Mouse (Mus musculus): ENCODE data around the gene Gm20532. TPM values are rescaled to one million over a fixed set of nuclear protein-coding genes. Genes with fewer than 3 reads are reported as not detected.

The Gm20532 gene
- polyA plus RNA-seq, 1 experiment from 2014 or later: not detected

GRCm38 (mm10) chr2:26566221-26566620 lies 20.2 kb upstream of the Gm20532 start:
- 21% methylated on average over 4 of the region's 4 CpGs for WGBS
- Histone ChIP-seq H3K4me2 (ENCODE audit: low read length) (no peak overlapping the region), H3K4me3 (ENCODE audit: low read length) (no peak overlapping the region), H3K9me3 (ENCODE audit: control insufficient read depth, low read length) (no peaks in the 10 kb centered on the region), H3K9ac (ENCODE audit: low read depth, low read length) (no peak overlapping the region), H3K4me1 (ENCODE audit: control insufficient read depth, insufficient read depth, low read depth, low read length) (no peaks in the 10 kb centered on the region; the same call in 1 of the 2 replicates), H3K27me3 (replicated peaks; ENCODE audit: control insufficient read depth, insufficient read depth, low read length) (no peaks in the 10 kb centered on the region), H3K36me3 (ENCODE audit: control insufficient read depth, insufficient read depth, low read length) (no peaks in the 10 kb centered on the region), H3K27ac (ENCODE audit: low read depth, low read length) (no peak overlapping the region)
- ATAC-seq: peak; percentile 53; the same call in 1 of the 2 replicates

DNA sequence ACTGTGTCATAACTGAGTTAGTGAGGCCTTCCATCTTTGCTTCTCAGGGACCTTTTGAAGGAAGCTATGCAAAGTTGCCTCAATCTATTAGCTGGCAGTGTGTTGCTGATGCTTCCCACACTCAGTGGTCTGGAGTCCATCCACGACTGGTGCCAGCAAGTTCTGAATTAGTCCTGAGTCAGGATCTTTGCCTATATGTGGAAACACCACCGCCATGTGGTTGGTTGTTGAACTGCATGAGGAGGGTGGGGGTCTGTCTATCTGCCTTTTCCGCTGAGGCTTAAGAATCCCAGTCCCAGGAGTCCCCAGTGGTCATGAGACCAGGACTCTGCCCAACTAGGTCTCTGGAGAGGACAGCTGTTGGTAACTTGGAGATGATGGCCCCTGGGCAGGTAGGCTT lies 16.4 kb upstream of the Gm20532 start:
- Histone ChIP-seq H3K9me3 (ENCODE audit: control insufficient read depth, low read length) (no peaks in the 10 kb centered on the region), H3K4me1 (ENCODE audit: control insufficient read depth, insufficient read depth, low read depth, low read length) (peaks cover 9% of the 10 kb centered on the region; the same call in 1 of the 2 replicates), H3K27ac (ENCODE audit: low read depth, low read length) (no peak overlapping the region), H3K4me2 (ENCODE audit: low read length) (no peak overlapping the region), H3K4me3 (ENCODE audit: low read length) (no peak overlapping the region), H3K36me3 (ENCODE audit: control insufficient read depth, insufficient read depth, low read length) (no peaks in the 10 kb centered on the region), H3K9ac (ENCODE audit: low read depth, low read length) (no peak overlapping the region), H3K27me3 (replicated peaks; ENCODE audit: control insufficient read depth, insufficient read depth, low read length) (no peaks in the 10 kb centered on the region)
- ATAC-seq: no peak
- WGBS: 13% methylated on average over 3 of the region's 3 CpGs

DNA sequence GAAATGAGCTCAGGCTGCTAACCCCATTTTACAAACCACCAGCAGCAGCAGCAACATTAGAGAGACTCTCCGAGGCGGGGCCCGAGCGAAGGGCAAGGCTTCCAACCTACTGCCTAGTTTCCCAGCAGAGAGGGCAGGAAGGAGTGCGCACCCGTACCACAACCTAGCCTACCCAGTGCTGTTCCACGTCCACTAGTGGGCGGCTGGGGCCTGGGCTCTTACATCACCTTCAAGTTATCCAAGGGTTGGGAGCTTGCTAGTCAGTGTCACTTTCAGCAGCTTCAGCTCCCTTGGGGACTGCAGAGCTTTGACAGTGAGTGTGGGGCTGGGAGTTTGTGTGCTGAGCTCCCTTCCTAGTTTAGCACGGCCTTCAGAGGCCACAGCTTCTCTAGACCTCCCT lies 15.0 kb upstream of the Gm20532 start:
- Histone ChIP-seq H3K4me1 (ENCODE audit: control insufficient read depth, insufficient read depth, low read depth, low read length) (peaks cover 9% of the 10 kb centered on the region; the same call in 1 of the 2 replicates), H3K36me3 (ENCODE audit: control insufficient read depth, insufficient read depth, low read length) (no peaks in the 10 kb centered on the region), H3K4me3 (ENCODE audit: low read length) (no peak overlapping the region), H3K9ac (ENCODE audit: low read depth, low read length) (no peak overlapping the region), H3K27me3 (replicated peaks; ENCODE audit: control insufficient read depth, insufficient read depth, low read length) (no peaks in the 10 kb centered on the region), H3K9me3 (ENCODE audit: control insufficient read depth, low read length) (no peaks in the 10 kb centered on the region), H3K4me2 (ENCODE audit: low read length) (no peak overlapping the region), H3K27ac (ENCODE audit: low read depth, low read length) (no peak overlapping the region)
- no peak for ATAC-seq
- 89% methylated on average over 9 of the region's 9 CpGs for WGBS

DNA sequence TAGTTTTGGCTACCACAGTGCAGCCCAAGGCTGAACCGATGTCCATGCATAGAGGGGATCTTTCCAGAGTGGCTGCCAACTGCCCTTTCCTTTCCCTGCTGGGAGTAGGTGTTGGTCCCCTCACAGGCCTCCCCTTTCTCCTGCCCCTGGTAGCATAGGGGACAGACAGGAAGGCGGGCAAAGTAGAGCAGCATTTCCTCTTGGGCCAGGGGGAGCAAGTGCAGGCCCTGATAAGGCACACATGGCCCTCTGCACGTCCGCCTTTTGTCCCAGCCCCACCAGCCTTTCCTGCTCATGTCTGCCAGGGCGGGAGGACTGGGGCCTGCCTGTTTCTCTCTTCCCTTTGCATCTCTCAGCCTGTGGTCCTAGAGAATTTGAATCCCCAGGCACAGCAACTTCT lies 14.6 kb upstream of the Gm20532 start:
- Histone ChIP-seq H3K9me3 (ENCODE audit: control insufficient read depth, low read length) (no peaks in the 10 kb centered on the region), H3K27me3 (replicated peaks; ENCODE audit: control insufficient read depth, insufficient read depth, low read length) (no peaks in the 10 kb centered on the region), H3K4me2 (ENCODE audit: low read length) (no peak overlapping the region), H3K27ac (ENCODE audit: low read depth, low read length) (no peak overlapping the region), H3K9ac (ENCODE audit: low read depth, low read length) (no peak overlapping the region), H3K36me3 (ENCODE audit: control insufficient read depth, insufficient read depth, low read length) (no peaks in the 10 kb centered on the region), H3K4me3 (ENCODE audit: low read length) (no peak overlapping the region), H3K4me1 (ENCODE audit: control insufficient read depth, insufficient read depth, low read depth, low read length) (peaks cover 9% of the 10 kb centered on the region; the same call in 1 of the 2 replicates)
- WGBS: 69% methylated on average over 5 of the region's 5 CpGs
- no peak for ATAC-seq

- Histone ChIP-seq H3K4me3 (ENCODE audit: low read length) (no peak overlapping the region), H3K4me2 (ENCODE audit: low read length) (peak overlapping the region; percentile 21; the same call in 1 of the 2 replicates), H3K27ac (ENCODE audit: low read depth, low read length) (peak overlapping the region; percentile 66), H3K4me1 (ENCODE audit: control insufficient read depth, insufficient read depth, low read depth, low read length) (peaks cover 9% of the 10 kb centered on the region; the same call in 1 of the 2 replicates), H3K9me3 (ENCODE audit: control insufficient read depth, low read length) (no peaks in the 10 kb centered on the region), H3K9ac (ENCODE audit: low read depth, low read length) (0 out of 2 replicates have a peak overlapping the region, but pooled peaks have one; percentile 6), H3K36me3 (ENCODE audit: control insufficient read depth, insufficient read depth, low read length) (no peaks in the 10 kb centered on the region), H3K27me3 (replicated peaks; ENCODE audit: control insufficient read depth, insufficient read depth, low read length) (no peaks in the 10 kb centered on the region)
- peak; percentile 79 for ATAC-seq
- 36% methylated on average over 12 of the region's 12 CpGs for whole genome bisulfite sequencing
Measured at GRCm38 (mm10) chr2:26573396-26573795, 13.0 kb upstream of the Gm20532 start.

GRCm38 (mm10) chr2:26573807-26574206 lies 12.6 kb upstream of the Gm20532 start:
- Histone ChIP-seq H3K4me1 (ENCODE audit: control insufficient read depth, insufficient read depth, low read depth, low read length) (peaks cover 9% of the 10 kb centered on the region; the same call in 1 of the 2 replicates), H3K27me3 (replicated peaks; ENCODE audit: control insufficient read depth, insufficient read depth, low read length) (no peaks in the 10 kb centered on the region), H3K36me3 (ENCODE audit: control insufficient read depth, insufficient read depth, low read length) (no peaks in the 10 kb centered on the region), H3K9ac (ENCODE audit: low read depth, low read length) (no peak overlapping the region), H3K4me2 (ENCODE audit: low read length) (peak overlapping the region; percentile 21; the same call in 1 of the 2 replicates), H3K27ac (ENCODE audit: low read depth, low read length) (peak overlapping the region; percentile 66), H3K4me3 (ENCODE audit: low read length) (no peak overlapping the region), H3K9me3 (ENCODE audit: control insufficient read depth, low read length) (no peaks in the 10 kb centered on the region)
- ATAC-seq: no peak
- 19% methylated on average over 5 of the region's 5 CpGs for WGBS

- no peak overlapping the region for H3K27ac ChIP-seq (ENCODE audit: low read depth, low read length)
- peaks cover 9% of the 10 kb centered on the region; the same call in 1 of the 2 replicates for H3K4me1 ChIP-seq (ENCODE audit: control insufficient read depth, insufficient read depth, low read depth, low read length)
- no peak for ATAC-seq
- no peak overlapping the region for H3K4me3 ChIP-seq (ENCODE audit: low read length)
- 30% methylated on average over 5 of the region's 5 CpGs for WGBS
- H3K9ac ChIP-seq (ENCODE audit: low read depth, low read length): no peak overlapping the region
- no peak overlapping the region for H3K4me2 ChIP-seq (ENCODE audit: low read length)
- no peaks in the 10 kb centered on the region for H3K27me3 ChIP-seq (replicated peaks; ENCODE audit: control insufficient read depth, insufficient read depth, low read length)
- no peaks in the 10 kb centered on the region for H3K9me3 ChIP-seq (ENCODE audit: control insufficient read depth, low read length)
- H3K36me3 ChIP-seq (ENCODE audit: control insufficient read depth, insufficient read depth, low read length): no peaks in the 10 kb centered on the region
Measured at GRCm38 (mm10) chr2:26574862-26575261, 11.6 kb upstream of the Gm20532 start.

DNA sequence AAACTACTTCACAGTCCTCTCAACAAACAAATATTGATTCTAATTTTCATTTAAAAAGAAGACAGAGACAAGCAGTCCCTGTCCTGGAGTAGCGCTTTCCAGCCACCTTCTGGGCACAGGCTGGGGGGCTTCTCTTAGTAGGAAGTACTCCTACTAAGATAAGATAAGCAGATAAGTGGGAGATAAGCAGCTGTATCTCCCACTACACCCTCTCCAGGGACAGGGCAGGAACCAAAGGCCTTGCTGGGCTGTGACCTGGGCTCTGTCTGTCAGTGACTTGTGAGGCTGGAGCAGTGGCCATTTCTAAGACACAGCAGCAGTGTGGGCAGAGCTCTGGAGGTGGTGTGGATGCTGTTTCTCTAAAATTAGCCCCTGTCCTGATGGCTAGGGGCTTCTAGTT lies 11.1 kb upstream of the Gm20532 start:
- ATAC-seq: no peak
- WGBS: 91% methylated on average over 1 of the region's 1 CpGs
- Histone ChIP-seq H3K4me2 (ENCODE audit: low read length) (no peak overlapping the region), H3K4me3 (ENCODE audit: low read length) (no peak overlapping the region), H3K36me3 (ENCODE audit: control insufficient read depth, insufficient read depth, low read length) (no peaks in the 10 kb centered on the region), H3K27ac (ENCODE audit: low read depth, low read length) (0 out of 2 replicates have a peak overlapping the region, but pooled peaks have one; percentile 1), H3K4me1 (ENCODE audit: control insufficient read depth, insufficient read depth, low read depth, low read length) (peaks cover 9% of the 10 kb centered on the region; the same call in 1 of the 2 replicates), H3K27me3 (replicated peaks; ENCODE audit: control insufficient read depth, insufficient read depth, low read length) (no peaks in the 10 kb centered on the region), H3K9me3 (ENCODE audit: control insufficient read depth, low read length) (no peaks in the 10 kb centered on the region), H3K9ac (ENCODE audit: low read depth, low read length) (no peak overlapping the region)

GRCm38 (mm10) chr2:26575865-26576264 lies 10.6 kb upstream of the Gm20532 start:
- H3K27ac ChIP-seq (ENCODE audit: low read depth, low read length): no peak overlapping the region
- 49% methylated on average over 4 of the region's 4 CpGs for WGBS

More at GRCm38 (mm10) chr2:26575865-26576264, 10.6 kb upstream of the Gm20532 start:
- H3K27me3 ChIP-seq (replicated peaks; ENCODE audit: control insufficient read depth, insufficient read depth, low read length): no peaks in the 10 kb centered on the region
- H3K9ac ChIP-seq (ENCODE audit: low read depth, low read length): no peak overlapping the region
- H3K4me3 ChIP-seq (ENCODE audit: low read length): no peak overlapping the region
- peaks cover 9% of the 10 kb centered on the region; the same call in 1 of the 2 replicates for H3K4me1 ChIP-seq (ENCODE audit: control insufficient read depth, insufficient read depth, low read depth, low read length)
- no peak for ATAC-seq
- H3K9me3 ChIP-seq (ENCODE audit: control insufficient read depth, low read length): no peaks in the 10 kb centered on the region
- no peak overlapping the region for H3K4me2 ChIP-seq (ENCODE audit: low read length)
- H3K36me3 ChIP-seq (ENCODE audit: control insufficient read depth, insufficient read depth, low read length): no peaks in the 10 kb centered on the region

Measured in hindbrain, embryonic 16.5 days (tissue).